Mouse (Mus musculus) midbrain, embryonic 16.5 days (tissue): ENCODE measurements at regions not wholly inside any gene's neighbourhood (a gene's known extent, or its start where the extent isn't known, plus 50 kb on each side); places are given as distances from the start of the nearest gene placed in this dataset.
A peak's percentile ranks its signal among the peaks of the same experiment; 100 is the strongest.

Experiments used
- ATAC-seq: fragments of 200-750 bp; cut with Nextera tagmentation; 2 replicates; pipeline ENCODE4 v1.8.0; 2017; ENCODE audit warnings: moderate TSS enrichment
- H3K27ac ChIP-seq: fragments of 300-500 bp; sonication (generic); 2 replicates; pipeline ENCODE4 v1.5.1; 2014; ENCODE audit warnings: mild to moderate bottlenecking, low read length, mixed read lengths
- H3K27me3 ChIP-seq: fragments of 300-500 bp; sonication (generic); 2 replicates; pipeline ENCODE4 v1.6.1; 2014; ENCODE audit warnings: low read depth, low read length, mixed read lengths; ENCODE audit not compliant: control insufficient read depth, insufficient read depth
- H3K36me3 ChIP-seq: fragments of 300-500 bp; sonication (generic); 2 replicates; pipeline ENCODE4 v1.6.1; 2014; ENCODE audit warnings: mild to moderate bottlenecking, low read length, moderate library complexity, mixed read lengths; ENCODE audit not compliant: control insufficient read depth, insufficient read depth
- H3K4me1 ChIP-seq: fragments of 300-500 bp; sonication (generic); 2 replicates; pipeline ENCODE4 v1.6.1; 2014; ENCODE audit warnings: mild to moderate bottlenecking, low read length, mixed read lengths; ENCODE audit not compliant: control insufficient read depth, insufficient read depth
- H3K4me2 ChIP-seq: fragments of 300-500 bp; sonication (generic); 2 replicates; pipeline ENCODE4 v1.6.1; 2014; ENCODE audit warnings: mild to moderate bottlenecking, low read length, mixed read lengths
- H3K4me3 ChIP-seq: fragments of 300-500 bp; sonication (generic); 2 replicates; pipeline ENCODE4 v1.5.1; 2014; ENCODE audit warnings: low read depth, mild to moderate bottlenecking, low read length, moderate library complexity, mixed read lengths
- H3K9ac ChIP-seq: fragments of 300-500 bp; sonication (generic); 2 replicates; pipeline ENCODE4 v1.6.1; 2014; ENCODE audit warnings: low read depth, low read length, mixed read lengths
- H3K9me3 ChIP-seq: fragments of 300-500 bp; sonication (generic); replicated peaks from 2 replicates; pipeline ENCODE4 v1.6.1; 2014; ENCODE audit warnings: mild to moderate bottlenecking, low read length, mixed read lengths; ENCODE audit not compliant: control insufficient read depth, poor library complexity, severe bottlenecking
- WGBS: fragments of 180-500 bp; shearing (Covaris S2); extraction: QIAGEN DNeasy Blood & Tissue Kit; methylation state at CpG from one replicate; pipeline ENCODE4 v1.1.7; 2014; 5-methylcytosine and 5-hydroxymethylcytosine counted together

GRCm38 (mm10) chr15:36866088-36866487 is 141.5 kb downstream of the Zfp706 start:
- no peak overlapping the region for H3K9ac ChIP-seq
- no peak overlapping the region for H3K4me3 ChIP-seq
- H3K27ac ChIP-seq: no peak overlapping the region
- H3K27me3 ChIP-seq: no peaks in the 10 kb centered on the region
- no peaks in the 10 kb centered on the region for H3K36me3 ChIP-seq
- no peak for ATAC-seq
- WGBS: 69% methylated on average over 1 of the region's 1 CpGs
- no peaks in the 10 kb centered on the region for H3K4me1 ChIP-seq
- H3K9me3 ChIP-seq: no peaks in the 10 kb centered on the region; the same call in 1 of the 2 replicates
- H3K4me2 ChIP-seq: no peak overlapping the region

GRCm38 (mm10) chr15:36865332-36865731 is 142.2 kb downstream of the Zfp706 start:
- Histone ChIP-seq H3K36me3 (no peaks in the 10 kb centered on the region), H3K4me1 (no peaks in the 10 kb centered on the region), H3K4me3 (no peak overlapping the region), H3K4me2 (no peak overlapping the region), H3K27ac (no peak overlapping the region), H3K9me3 (no peaks in the 10 kb centered on the region; the same call in 1 of the 2 replicates), H3K9ac (no peak overlapping the region), H3K27me3 (no peaks in the 10 kb centered on the region)
- ATAC-seq: no peak
- 85% methylated on average over 3 of the region's 3 CpGs for WGBS

GRCm38 (mm10) chr15:36864046-36864445 is 143.5 kb downstream of the Zfp706 start:
- ATAC-seq: no peak
- no peak overlapping the region for H3K4me2 ChIP-seq
- H3K4me3 ChIP-seq: no peak overlapping the region
- no peaks in the 10 kb centered on the region for H3K36me3 ChIP-seq
- no peaks in the 10 kb centered on the region for H3K4me1 ChIP-seq
- WGBS: 66% methylated on average over 2 of the region's 2 CpGs
- H3K27ac ChIP-seq: no peak overlapping the region
- H3K9me3 ChIP-seq: no peaks in the 10 kb centered on the region; the same call in 1 of the 2 replicates
- H3K9ac ChIP-seq: no peak overlapping the region
- no peaks in the 10 kb centered on the region for H3K27me3 ChIP-seq

GRCm38 (mm10) chr15:36858711-36859110 is 148.9 kb downstream of the Zfp706 start:
- H3K36me3 ChIP-seq: no peaks in the 10 kb centered on the region
- H3K27me3 ChIP-seq: no peaks in the 10 kb centered on the region
- no peaks in the 10 kb centered on the region; the same call in 1 of the 2 replicates for H3K9me3 ChIP-seq
- no peaks in the 10 kb centered on the region for H3K4me1 ChIP-seq
- 81% methylated on average over 4 of the region's 4 CpGs for WGBS
- ATAC-seq: no peak
- no peak overlapping the region for H3K9ac ChIP-seq
- H3K4me3 ChIP-seq: no peak overlapping the region
- H3K27ac ChIP-seq: no peak overlapping the region
- H3K4me2 ChIP-seq: no peak overlapping the region

GRCm38 (mm10) chr15:36857622-36858021 is 150.0 kb downstream of the Zfp706 start:
- H3K9me3 ChIP-seq: no peaks in the 10 kb centered on the region; the same call in 1 of the 2 replicates
- WGBS: 89% methylated on average over 1 of the region's 1 CpGs
- H3K27ac ChIP-seq: no peak overlapping the region
- H3K4me1 ChIP-seq: no peaks in the 10 kb centered on the region
- no peak overlapping the region for H3K4me3 ChIP-seq
- no peaks in the 10 kb centered on the region for H3K27me3 ChIP-seq
- ATAC-seq: no peak
- H3K9ac ChIP-seq: no peak overlapping the region
- no peaks in the 10 kb centered on the region for H3K36me3 ChIP-seq
- H3K4me2 ChIP-seq: no peak overlapping the region

GRCm38 (mm10) chr15:36855550-36856131 is 151.9 kb downstream of the Zfp706 start:
- 64% methylated on average over 7 of the region's 7 CpGs for WGBS
- 0 out of 2 replicates have a peak, but pooled peaks have one; percentile 45 for ATAC-seq
- H3K9me3 ChIP-seq: no peaks in the 10 kb centered on the region
- no peaks in the 10 kb centered on the region for H3K27me3 ChIP-seq
- no peaks in the 10 kb centered on the region for H3K4me1 ChIP-seq
- H3K4me2 ChIP-seq: no peak overlapping the region
- no peaks in the 10 kb centered on the region for H3K36me3 ChIP-seq
- peak overlapping the region; percentile 41 for H3K27ac ChIP-seq
- no peak overlapping the region for H3K4me3 ChIP-seq
- H3K9ac ChIP-seq: no peak overlapping the region

- no peak overlapping the region for H3K4me3 ChIP-seq
- H3K27me3 ChIP-seq: no peaks in the 10 kb centered on the region
- H3K27ac ChIP-seq: no peak overlapping the region
- no peaks in the 10 kb centered on the region for H3K36me3 ChIP-seq
- no peak overlapping the region for H3K4me2 ChIP-seq
- ATAC-seq: no peak
- H3K9ac ChIP-seq: no peak overlapping the region
- 52% methylated on average over 6 of the region's 6 CpGs for WGBS
- H3K9me3 ChIP-seq: no peaks in the 10 kb centered on the region
- no peaks in the 10 kb centered on the region for H3K4me1 ChIP-seq
Measured at GRCm38 (mm10) chr15:36854900-36855321, 152.7 kb downstream of the Zfp706 start.

- Histone ChIP-seq H3K4me3 (no peak overlapping the region), H3K27me3 (no peaks in the 10 kb centered on the region), H3K36me3 (no peaks in the 10 kb centered on the region), H3K4me1 (no peaks in the 10 kb centered on the region), H3K9me3 (no peaks in the 10 kb centered on the region), H3K27ac (no peak overlapping the region), H3K9ac (no peak overlapping the region), H3K4me2 (no peak overlapping the region)
- no peak for ATAC-seq
- WGBS: 70% methylated on average over 6 of the region's 6 CpGs
Measured at GRCm38 (mm10) chr15:36852229-36852821, 155.2 kb downstream of the Zfp706 start.

GRCm38 (mm10) chr15:36848238-36848637 is 159.3 kb downstream of the Zfp706 start:
- ATAC-seq: no peak
- Histone ChIP-seq H3K27me3 (no peaks in the 10 kb centered on the region), H3K4me3 (no peak overlapping the region), H3K9ac (no peak overlapping the region), H3K9me3 (no peaks in the 10 kb centered on the region), H3K36me3 (no peaks in the 10 kb centered on the region), H3K27ac (no peak overlapping the region), H3K4me1 (no peaks in the 10 kb centered on the region), H3K4me2 (no peak overlapping the region)
- 66% methylated on average over 5 of the region's 5 CpGs for WGBS
